In genomic region chr1:135590776-135591175, GRCm38 (mm10) we compare ENCODE assay signal across 12 mouse cellular contexts. TPM values are rescaled to one million over a fixed set of nuclear protein-coding genes. Genes with fewer than 3 reads are reported as not detected.
DNase-seq lines count a peak whose midpoint lies in the region; ATAC-seq and TF ChIP-seq lines count a peak whose summit lies in the region.
"Had no signal": no experiment of that assay in that cellular context is flagged by ENCODE, and none has a peak within 500 bp of the region (broad histone marks: within the 10 kb centered on the region; RNA-seq: fewer than 3 reads in every experiment).

No protein-coding gene starts in this region.

- no peak overlapping the region for H3K4me2 ChIP-seq in midbrain, embryonic 16.5 days (ENCODE audit: low read length)
- H3K4me2 ChIP-seq: limb, embryonic 15.5 days had no signal

- 0 out of 2 replicates have a peak, but pooled peaks cover under 1% of the 10 kb centered on the region for H3K4me1 ChIP-seq in kidney, adult 2 months (ENCODE audit: control insufficient read depth, insufficient read depth, low read length)
- H3K4me1 ChIP-seq in midbrain, embryonic 16.5 days (ENCODE audit: control insufficient read depth, insufficient read depth, low read length), result peaks cover 23% of the 10 kb centered on the region

- no peaks in the 10 kb centered on the region for H3K36me3 ChIP-seq in kidney, adult 2 months (ENCODE audit: control insufficient read depth, insufficient read depth, low read length)
- H3K36me3 ChIP-seq in midbrain, embryonic 16.5 days (ENCODE audit: control insufficient read depth, insufficient read depth, low read length), result no peaks in the 10 kb centered on the region
- H3K36me3 ChIP-seq: limb, embryonic 15.5 days had no signal

- H3K9me3 ChIP-seq in midbrain, embryonic 16.5 days (replicated peaks; ENCODE audit: control insufficient read depth, low read length, poor library complexity, severe bottlenecking), result no peaks in the 10 kb centered on the region
- H3K9me3 ChIP-seq: limb, embryonic 15.5 days had no signal

- TF ChIP-seq CTCF in kidney, adult 2 months (conservative IDR thresholded peaks at IDR 0.05; ENCODE audit: insufficient read depth, insufficient read length, low read depth, low read length), result no peak

- 82% methylated on average over 9 of the region's 9 CpGs for WGBS in kidney, adult 2 months
- WGBS in midbrain, embryonic 16.5 days, result 82% methylated on average over 9 of the region's 9 CpGs

- no peak overlapping the region for H3K27ac ChIP-seq in kidney, adult 2 months (ENCODE audit: insufficient read depth, low read depth, low read length)
- H3K27ac ChIP-seq in midbrain, embryonic 16.5 days (ENCODE audit: low read length), result no peak overlapping the region
- H3K27ac ChIP-seq: limb, embryonic 15.5 days had no signal

- intact Hi-C loops in heart, postnatal 10 days (cut with DNase I), result no loop called here

- DNase-seq in kidney, adult 2 months, result peak; percentile 15
- DNase-seq in kidney, adult 18-20 months, result no peak
- peak; percentile 62 for DNase-seq in gastrocnemius, adult 18-20 months (ENCODE audit: low spot score)
- DNase-seq in heart, postnatal 10 days, result peak; percentile 77 to 80
- DNase-seq in lung, postnatal 36 days, result peak; percentile 52
- DNase-seq: adrenal gland, postnatal 10 days had no signal

- no peak overlapping the region for H3K9ac ChIP-seq in midbrain, embryonic 16.5 days (ENCODE audit: low read depth, low read length)
- H3K9ac ChIP-seq: limb, embryonic 15.5 days had no signal

- no peaks in the 10 kb centered on the region for H3K27me3 ChIP-seq in kidney, adult 2 months (replicated peaks; ENCODE audit: control insufficient read depth, insufficient read depth, low read length)
- no peaks in the 10 kb centered on the region for H3K27me3 ChIP-seq in midbrain, embryonic 16.5 days (ENCODE audit: control insufficient read depth, insufficient read depth, low read depth, low read length)
- H3K27me3 ChIP-seq: limb, embryonic 15.5 days; Patski had no signal

- TF ChIP-seq POLR2A in kidney, adult 2 months (IDR thresholded peaks at IDR 0.05; ENCODE audit: low read depth, low read length), result no peak

- H3K4me3 ChIP-seq in kidney, adult 2 months (ENCODE audit: insufficient read depth, low read depth, low read length), result no peak overlapping the region
- no peak overlapping the region for H3K4me3 ChIP-seq in midbrain, embryonic 16.5 days (ENCODE audit: low read depth, low read length)
- H3K4me3 ChIP-seq: erythroblast, embryonic 14.5 days; limb, embryonic 15.5 days had no signal

- ATAC-seq in midbrain, embryonic 16.5 days, result no peak
- no peak for ATAC-seq in cerebellum, adult (ENCODE audit: insufficient number of reproducible peaks, low FRiP score, low TSS enrichment)
- ATAC-seq: CD4-positive, CD25-positive, alpha-beta regulatory T cell, adult 4 months; Patski had no signal

RNA-seq across cellular contexts. Expression of gene Nav1, which starts 16.3 kb away (rescaled TPM):
- polyA plus RNA-seq in kidney, adult 2 months (2012; rRNA removed), result 6.0 and 7.1 TPM in 2 replicates
- 10 to 100 TPM in 1 of 2 experiments, 1 to 10 TPM in 1; 8.4 to 11.4 TPM for total RNA-seq in gastrocnemius, adult 18-20 months (2021)
- 10 to 100 TPM; 34.3 to 42.8 TPM for total RNA-seq in heart, postnatal 10 days (2021)
- polyA plus RNA-seq in midbrain, embryonic 16.5 days (2015; fragmentation: Nextera tagmentation; extraction: Ambion mirVana), result 53.9 and 57.1 TPM in 2 replicates
